Mouse (Mus musculus): ENCODE measurements around the gene Ip6k1. TPM values are rescaled to one million over a fixed set of nuclear protein-coding genes. Genes with fewer than 3 reads are reported as not detected.
"Not testable (repeated sequence)": the region's sequence is repeated elsewhere in the genome, so short reads cannot be mapped to it uniquely, and the experiment has no call there.

Gene Ip6k1
- polyA plus RNA-seq, 1 experiment, result 90.7 TPM

DNA sequence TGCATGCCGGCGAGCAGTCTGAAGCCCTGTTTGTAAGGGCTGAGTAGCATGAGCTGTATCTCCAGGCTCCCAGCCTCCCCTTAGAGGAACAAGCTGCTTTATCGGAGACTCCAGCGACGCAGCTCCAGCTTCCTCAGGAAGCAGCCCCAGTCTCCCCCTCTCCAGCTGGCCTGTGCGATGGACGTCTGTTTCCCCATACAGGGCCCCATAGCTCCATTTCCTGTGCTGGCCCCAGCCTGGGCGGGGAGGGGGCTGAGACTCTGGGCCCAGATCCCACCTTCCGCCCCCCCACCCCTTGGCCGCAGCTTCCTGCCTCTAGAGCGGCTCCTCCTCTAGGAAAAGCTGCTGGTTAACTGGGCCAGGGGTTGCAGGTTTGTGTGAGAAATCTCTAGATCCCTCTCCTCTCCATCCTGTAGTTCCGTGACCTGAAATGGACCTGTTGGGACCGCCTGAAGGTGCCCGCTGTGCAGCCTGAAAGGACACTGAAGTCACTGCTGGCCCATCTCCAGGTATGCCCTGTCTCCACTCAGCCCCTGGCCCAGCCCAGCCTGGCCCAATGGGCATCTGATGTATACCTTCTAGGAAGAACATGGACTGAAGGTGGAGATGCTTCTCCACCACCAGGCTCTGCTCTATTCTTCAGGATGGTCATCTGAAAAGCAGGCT lies 19.5 kb upstream of the Ip6k1 start, which contains the start of gene Gm20661:
TSS of gene Gm20661 (plus strand) at position 378 of the 666 bp plus-strand sequence.
- DNase-seq (ENCODE audit: low spot score), result no peak

DNA sequence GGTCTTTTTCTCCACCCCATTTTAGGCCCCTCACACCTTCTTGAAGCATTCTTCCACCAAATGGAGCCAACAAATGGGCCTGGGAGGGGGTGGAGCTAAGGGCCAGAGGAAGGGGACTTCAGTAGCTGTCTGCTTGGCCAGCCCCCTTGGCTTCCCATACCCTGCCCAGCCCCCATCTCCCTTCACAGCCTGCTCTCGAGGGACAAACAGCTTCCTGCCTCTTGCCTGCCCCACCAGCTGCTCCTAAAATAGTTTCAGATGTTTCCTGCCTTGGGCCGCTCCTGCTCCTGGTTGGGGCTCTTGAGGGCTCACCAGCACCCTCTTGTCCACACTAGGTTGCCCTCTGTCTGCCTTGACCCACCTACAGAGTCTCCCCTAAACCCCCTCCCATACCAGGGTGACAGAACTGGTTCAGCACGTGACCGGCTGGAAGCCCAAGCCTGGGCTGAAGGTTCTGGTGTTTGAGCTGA lies 18.8 kb upstream of the Ip6k1 start:
- no peak for DNase-seq (ENCODE audit: low spot score)

DNA sequence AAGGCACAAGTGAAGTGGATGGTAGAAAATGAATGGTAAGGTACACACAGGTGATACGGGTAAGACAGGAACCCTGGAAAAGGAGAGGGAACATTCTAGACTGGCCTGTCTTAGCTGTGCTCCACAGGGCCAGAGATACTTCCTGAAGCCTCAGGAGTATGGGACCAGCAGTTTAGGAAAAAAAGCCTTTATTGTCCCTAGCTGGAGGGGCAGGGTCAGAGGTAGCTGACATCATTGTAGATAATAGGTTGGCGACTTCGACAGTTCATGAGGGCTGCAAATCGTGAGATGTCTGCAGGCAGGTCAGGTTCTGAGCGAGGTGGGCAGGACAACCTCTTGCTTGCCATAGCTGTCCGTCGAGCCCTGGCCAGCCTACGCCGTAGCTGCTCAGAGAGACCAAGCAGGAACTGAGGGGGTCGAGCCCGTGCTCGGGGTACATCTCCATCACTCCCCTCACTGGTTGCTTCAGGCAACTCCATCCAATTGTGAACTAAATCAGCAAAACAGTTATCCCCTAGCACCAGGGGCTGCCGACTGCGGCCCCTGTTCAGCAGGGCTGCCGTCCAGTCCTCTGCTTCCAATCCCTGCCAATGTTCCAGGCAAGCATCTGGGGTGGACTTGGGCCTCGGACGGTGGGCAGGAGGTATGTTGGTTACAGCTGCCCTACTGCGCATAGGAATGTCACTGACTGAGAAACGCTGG lies 18.1 kb upstream of the Ip6k1 start:
- no peak for DNase-seq (ENCODE audit: low spot score)

DNA sequence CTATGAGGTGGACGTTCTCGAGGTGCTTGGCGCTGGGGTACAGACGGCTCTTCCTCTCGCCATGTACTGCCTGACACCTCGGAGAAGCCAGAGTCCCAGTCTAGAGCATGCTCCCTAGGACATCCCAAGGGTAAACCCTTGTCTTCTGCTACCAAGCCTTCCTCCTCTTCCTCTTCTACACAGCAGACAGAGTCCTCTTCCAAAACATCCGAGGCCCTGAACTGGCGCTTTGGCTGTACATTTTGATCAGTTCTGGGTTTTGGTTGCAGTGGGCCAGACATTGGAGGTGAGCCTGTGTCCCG lies 17.6 kb upstream of the Ip6k1 start:
- DNase-seq (ENCODE audit: low spot score), result no peak

DNA sequence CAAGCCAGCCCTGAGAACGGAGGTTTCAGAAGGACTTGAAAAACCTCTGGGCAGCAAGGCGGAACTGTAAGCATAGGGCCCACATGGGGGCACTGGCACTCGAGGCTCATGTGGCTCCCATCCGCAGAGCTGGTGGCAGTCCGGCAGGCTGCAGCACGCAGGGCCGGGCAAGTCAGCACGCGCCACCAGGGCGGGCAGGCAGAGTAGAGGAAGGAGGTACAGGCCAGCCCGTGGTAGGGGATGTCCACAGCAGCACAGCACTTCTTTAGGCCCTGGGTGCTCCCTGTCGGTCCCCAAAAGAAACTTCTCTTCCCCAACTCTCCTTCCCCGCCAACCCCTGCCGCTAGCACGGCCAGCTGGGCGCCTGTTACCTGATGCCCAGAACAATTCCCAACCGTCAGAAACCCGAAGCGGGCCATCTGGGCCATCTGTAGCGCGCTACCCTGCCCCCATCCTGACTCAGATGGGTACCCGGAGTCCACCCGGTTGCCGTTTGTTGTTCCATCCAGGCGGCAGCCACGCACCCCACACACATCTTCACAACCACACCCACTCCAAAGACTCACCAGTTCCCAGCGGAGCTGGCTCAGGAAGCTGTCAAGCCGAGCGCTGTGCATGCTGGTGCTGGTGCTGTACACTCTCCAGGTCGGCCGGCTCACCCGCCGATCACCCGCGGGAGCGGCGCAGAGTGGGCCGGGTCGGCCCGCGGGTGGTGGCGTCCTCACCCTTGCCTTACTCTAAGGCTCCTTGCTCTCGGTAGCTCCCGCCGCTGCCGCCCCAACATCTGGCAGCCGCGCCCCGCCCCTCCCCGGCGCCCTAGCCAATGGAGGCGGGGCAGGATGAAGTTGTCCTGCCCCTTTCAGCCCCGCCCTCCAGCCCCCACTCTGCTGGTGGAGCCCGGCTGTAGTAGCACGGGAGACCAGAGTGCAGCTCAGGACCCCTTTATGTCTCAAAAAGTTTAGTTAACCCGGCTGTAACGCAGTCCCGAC lies 16.9 kb upstream of the Ip6k1 start, which contains the start of gene Inka1:
TSS of gene Inka1 (minus strand) at position 749 of the 989 bp plus-strand sequence.
- peak; percentile 83 for DNase-seq (ENCODE audit: low spot score)

DNA sequence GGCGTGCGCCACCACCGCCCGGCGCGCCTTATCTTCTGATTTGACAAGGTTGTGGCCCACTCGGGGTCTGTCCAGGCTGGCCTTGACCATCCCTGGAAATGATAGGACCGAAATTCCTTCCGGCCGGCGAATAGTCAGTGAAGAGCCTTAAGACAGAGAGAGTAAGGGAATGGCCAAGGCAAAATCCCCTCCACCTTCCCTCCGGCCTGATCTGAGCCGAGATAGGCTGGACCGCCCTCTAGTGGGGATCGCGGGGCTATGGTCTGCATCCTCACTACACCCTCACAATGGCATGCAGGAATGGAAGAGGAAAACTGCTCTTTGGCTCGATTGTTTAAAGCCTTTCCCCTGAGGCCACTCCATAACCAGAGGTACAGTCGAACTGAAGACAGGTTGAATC lies 15.9 kb upstream of the Ip6k1 start:
- DNase-seq (ENCODE audit: low spot score), result peak; percentile 42

DNA sequence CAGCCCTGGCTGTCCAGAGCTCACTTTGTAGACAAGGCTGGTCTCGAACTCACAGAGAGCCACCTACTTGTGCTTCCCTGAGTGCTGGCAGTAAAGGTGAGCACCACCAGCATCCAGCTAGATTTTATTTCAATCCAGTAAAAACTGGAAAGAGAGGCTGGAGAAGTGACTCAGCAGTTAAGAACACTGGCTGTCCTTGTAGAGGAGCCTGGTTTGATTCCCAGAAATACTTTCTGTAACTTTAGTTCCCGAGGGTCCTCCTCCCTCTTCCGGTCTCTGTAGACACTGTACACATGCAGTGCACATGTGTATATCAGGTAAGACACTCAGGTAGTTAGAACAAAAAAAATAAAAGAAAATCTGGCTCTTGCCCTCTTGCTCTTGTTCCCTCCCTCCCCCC lies 14.4 kb upstream of the Ip6k1 start:
- DNase-seq (ENCODE audit: low spot score), result no peak

DNA sequence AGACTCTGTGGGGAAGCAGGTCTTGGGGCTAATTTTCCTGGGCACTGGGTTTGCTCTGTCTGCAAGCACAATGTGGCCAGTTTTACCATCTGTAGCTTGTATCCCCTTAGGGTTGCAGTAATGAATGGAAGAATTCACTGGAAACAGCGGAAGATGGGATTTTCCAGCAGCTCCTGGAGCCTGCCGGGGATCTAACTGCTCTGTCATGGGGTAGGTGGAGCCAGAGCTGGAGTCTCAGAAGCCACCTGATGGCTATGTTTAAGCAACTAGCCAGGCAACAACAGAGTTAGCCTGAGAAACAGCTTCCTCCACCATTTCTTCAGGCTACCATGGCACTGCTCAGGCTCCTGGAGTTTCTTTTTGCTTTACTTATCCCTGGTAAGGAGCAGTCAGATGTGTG lies 10.1 kb upstream of the Ip6k1 start, which contains the start of gene Cdhr4:
TSS of gene Cdhr4 (plus strand) at position 301 of the 400 bp plus-strand sequence.
- DNase-seq (ENCODE audit: low spot score), result no peak

DNA sequence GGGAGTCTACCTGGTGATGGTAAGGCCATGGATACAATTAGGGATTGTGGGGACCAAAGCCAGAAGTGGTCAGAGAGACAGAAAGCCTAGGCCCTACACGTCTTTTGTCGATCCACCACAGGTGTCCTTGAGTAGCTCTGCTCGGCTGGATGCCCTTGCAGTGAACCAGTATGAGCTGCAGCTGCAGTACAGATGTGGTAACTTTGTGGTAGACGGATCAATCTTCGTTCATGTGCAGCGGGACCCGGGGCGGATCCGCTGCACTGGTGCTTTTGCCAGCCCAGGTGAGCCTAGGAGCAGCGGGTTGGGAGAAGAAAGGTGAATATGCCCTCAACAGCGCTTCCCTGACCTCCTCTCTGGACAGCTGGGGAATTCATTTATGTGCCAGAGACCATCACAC lies 9.3 kb upstream of the Ip6k1 start:
- no peak for DNase-seq (ENCODE audit: low spot score)

DNA sequence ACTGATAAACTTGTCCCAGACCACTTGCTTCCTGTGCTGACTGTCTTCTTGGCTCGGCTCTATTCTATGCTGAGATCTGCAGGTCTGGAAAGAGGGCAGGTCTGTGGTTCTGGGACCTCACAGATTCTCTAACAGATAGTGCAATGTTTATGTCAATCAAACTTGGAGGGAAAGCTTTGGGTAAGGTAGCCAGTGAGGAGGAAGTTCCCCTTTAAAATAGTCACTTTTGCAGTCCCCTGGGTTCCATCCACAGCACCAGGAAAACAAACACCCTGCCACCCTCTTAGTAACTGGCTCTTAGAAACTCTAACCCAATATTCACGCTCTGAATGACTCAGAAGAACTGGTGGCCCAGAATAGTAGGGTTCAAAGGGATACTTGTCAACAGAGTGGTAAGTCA lies 7.8 kb upstream of the Ip6k1 start:
- no peak for DNase-seq (ENCODE audit: low spot score)

DNA sequence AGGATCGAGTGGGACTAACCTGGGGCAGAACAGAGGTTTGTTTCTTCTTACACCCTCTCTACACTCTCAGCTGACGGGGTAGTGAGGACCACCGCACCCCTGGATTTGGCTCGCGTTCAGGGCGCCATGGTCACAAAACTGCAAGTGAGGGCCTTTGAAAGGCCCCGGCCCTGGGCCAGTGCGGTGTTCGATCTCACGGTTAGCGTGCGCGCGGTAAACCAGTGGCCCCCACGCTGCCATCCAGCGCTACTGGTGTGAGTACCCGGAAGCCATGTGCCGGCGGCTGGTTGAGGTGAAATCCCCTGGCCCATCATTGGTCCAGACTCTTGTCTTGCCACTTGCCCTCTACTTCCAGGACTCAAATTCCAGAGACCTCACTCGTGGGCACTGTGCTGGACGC lies 6.8 kb upstream of the Ip6k1 start:
- no peak for DNase-seq (ENCODE audit: low spot score)

DNA sequence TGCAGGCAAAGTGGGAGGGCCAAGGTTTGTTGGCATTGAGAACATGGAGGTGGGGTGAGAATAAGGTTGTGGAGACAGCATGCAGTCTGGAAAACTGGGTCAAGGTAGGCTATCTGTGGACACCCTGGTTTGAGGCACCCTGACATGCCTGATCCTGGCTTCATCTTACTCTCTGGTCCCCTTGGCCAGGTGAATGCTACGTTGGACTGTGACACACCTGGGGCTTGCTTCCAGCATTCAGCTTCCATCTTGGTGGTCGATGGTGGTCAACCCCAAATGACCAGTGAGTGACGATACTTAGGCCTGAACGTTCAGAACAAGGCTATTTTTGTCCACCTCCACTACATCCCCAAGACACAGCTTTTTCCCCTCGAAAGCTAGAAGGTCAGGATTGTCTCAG lies 6.3 kb upstream of the Ip6k1 start, which contains the start of gene Gm20662:
TSS of gene Gm20662 (plus strand) at position 301 of the 400 bp plus-strand sequence.
- no peak for DNase-seq (ENCODE audit: low spot score)

DNA sequence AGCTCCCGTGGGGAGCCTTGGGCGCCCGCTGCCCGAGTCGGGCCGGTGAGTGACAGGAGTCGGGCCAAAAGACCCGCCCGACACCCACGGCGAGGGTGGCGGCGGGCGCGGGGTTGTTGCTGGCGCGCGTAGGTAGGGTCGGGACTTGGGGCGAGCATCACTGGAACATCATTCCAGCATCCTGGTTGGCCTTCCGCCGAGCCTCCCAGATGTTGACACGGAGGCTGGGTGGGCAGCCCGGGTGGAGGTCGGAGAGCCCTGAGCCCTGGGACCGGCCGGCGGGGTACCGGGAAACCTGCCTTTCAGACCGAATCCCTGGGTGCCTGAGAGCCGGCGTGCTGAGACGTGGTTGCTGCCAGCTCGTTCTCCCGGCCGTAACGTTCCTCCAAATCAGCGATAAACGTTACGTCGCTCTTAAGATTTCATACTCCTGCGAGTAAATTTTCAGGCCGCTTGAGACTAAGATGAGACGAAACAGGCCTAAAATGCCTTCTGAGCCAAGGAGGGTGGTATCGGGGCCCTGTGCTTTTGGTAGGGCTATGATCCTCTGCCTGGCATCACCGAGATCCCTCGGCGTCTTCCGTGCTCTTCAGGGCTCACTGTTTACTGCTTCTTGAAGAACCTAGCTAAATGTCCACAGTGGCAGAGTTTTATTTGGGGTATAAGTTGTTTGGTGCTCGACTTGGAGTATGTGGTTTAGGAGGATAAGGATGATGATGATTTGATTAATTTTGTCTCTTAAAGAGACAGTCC lies 653 bp downstream of the Ip6k1 start:
- DNase-seq (ENCODE audit: low spot score), result no peak

DNA sequence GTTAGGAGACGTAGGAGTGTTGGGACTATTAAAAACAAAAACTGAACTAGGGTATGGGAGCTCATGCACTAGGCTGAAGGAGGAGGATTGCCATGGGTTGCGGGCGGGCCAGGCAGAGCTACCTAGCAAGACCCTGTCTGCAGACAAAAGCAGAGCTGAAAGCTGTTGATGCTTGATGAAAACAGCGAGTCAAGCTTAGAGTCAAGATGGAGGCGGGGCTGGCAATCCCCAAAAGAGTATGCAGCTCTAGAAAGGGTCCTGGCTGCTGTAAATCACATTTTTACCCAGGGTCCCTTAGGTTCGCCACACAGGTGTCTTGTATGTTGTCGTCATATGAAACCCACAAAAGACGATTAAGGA lies 1.2 kb downstream of the Ip6k1 start:
- no peak for DNase-seq (ENCODE audit: low spot score)

DNA sequence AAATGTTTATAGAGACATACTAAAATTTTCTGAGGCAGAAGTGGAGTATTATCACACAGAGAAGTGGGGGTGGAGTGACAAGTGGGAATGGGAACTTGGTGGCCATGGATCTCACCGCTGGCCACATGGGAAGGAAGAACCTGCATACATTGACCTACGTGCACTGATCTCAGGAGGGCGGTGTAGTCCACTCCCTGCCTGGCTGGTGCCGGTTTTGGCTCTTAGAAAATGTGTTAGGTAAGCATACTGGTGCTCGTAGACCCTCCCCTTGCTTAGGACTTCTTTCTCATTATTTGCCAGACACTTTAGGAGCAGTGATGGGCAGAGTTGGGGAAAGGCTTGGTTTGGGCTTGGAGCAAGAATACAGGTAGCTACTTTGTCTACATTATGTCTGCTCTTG lies 5.7 kb downstream of the Ip6k1 start:
- DNase-seq (ENCODE audit: low spot score), result no peak

DNA sequence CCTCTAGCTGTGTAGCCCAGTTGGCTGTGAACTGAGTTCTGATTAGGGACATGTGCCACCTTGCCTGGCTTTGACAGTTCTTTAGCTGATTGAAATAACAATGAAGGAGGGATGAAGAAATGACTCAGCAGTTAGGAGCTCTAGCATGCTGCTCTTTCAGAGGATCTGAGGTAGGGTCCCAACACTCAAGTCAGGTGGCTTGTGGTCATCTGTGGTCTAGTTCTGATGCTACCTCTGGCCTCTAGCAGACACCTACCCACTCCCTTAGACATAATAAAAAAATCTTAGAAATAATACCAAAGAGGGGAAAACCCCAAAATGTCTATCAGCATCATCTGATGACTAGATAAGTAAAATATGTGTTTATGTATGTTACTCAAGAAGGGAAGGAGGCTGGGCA lies 8.1 kb downstream of the Ip6k1 start:
- no peak for DNase-seq (ENCODE audit: low spot score)

DNA sequence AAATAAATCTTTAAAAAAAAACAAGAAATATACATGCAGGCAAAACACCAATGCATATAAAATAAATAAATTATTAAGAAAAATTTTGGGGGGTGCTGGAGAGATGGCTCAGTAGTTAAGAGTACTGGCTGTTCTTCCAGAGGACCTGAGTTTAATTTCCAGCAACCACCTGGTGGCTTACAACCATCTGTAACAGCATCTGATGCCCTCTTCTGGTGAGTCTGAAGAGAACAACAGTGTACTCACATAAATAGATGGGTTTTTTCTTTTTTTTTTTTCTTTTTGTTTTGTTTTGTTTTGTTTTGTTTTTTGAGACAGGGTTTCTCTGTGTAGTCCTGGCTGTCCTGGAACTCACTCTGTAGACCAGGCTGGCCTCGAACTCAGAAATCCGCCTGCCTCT lies 11.3 kb downstream of the Ip6k1 start:
- DNase-seq (ENCODE audit: low spot score), result not testable (repeated sequence)

DNA sequence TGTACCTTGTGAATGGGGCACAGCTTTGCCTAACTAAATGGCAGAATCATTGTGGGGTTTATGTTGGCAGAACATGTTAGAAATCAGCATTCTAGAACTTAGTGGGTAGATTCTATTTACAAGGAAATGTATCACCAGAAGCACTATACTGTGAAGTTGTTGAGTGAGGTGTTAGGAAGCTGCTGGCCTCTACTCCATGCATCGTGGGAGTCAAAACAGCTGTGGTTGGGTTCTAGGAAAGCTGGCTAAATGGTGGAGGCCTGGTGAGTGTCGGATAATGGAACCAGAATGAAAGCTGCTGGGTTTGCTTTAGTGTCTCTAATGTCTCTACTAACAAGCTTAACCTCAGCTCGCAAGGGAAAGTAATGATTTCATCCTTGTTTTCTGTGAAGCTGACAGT lies 14.8 kb downstream of the Ip6k1 start:
- DNase-seq (ENCODE audit: low spot score), result no peak

DNA sequence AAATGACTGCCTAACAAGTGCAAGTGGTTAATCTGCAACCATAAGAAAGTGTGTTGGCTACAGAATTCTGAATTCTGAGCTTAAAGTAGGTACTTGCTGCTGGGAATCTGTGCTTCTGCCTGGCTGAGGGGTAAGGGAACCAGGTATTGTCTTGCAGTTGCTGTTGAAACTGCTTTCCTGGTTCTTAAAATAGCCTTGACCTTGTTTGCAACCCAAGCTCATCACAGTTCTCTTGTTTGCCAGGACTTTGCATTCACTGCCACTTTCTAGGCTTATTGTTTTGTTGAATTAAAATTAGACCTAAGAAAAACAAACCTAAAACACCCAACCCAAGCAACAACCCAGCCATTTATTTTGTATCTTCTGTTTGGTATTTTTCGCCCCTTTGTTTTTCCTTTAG lies 18.4 kb downstream of the Ip6k1 start:
- no peak for DNase-seq (ENCODE audit: low spot score)

DNA sequence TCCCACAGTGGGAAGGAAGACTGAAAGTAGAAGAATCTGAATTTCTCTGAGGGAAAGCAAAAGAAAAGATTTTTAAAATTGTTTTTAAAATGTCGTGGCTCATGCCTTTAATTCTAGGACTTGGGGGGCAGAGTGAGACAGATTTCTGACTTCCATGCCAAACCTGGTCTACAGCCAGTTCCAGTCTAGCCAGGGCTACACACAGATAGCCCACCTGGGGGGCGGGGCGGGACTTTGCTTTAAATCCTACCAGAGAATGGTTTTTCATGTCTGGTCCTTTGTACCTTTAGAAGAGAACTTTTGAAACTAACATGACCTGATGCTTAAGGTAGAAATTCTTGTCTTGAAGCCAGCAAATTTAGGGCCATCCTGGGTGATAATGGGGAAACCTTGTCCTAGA lies 20.9 kb downstream of the Ip6k1 start:
- DNase-seq (ENCODE audit: low spot score), result no peak

DNA sequence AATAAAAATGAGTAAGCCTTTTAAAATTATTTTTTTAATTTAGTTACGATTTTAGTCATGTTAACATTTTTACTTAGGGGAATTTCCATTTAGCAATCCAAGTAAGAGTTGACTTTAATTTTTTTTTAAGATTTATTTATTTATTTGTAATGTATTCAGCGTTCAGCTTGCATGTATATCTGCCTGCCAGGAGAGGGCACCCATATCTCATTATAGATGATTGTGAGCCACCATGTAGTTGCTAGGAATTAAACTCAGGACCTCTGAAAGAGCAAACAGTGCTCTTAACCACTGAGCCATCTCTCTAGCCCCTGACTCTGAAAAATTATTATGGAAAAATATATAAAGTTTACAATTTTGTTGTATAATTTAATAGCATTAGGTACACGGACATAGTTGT lies 24.3 kb downstream of the Ip6k1 start:
- DNase-seq (ENCODE audit: low spot score), result no peak

DNA sequence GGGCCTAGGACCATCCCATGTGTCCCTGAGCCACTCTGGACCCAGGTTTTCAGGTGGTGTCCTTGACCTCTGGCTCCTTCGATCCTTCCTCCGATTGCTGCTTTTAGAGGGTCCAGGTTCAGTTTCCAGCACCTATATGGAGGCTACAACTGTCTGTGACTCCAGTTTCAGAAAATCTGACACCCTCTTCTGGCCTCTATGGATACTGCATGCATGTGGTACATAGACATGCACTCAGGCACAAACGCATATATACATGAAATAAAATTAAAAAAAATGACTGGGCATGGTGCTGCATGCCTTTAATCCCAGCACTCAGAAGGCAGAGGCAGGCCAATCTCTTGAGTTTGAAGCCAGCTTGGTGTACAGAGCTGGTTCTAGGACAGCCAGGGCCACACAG lies 25.6 kb downstream of the Ip6k1 start:
- no peak for DNase-seq (ENCODE audit: low spot score)

Data from urinary bladder, adult 2 months (tissue).